7 mouse cellular contexts compared by ENCODE assay signal in the genomic region with DNA sequence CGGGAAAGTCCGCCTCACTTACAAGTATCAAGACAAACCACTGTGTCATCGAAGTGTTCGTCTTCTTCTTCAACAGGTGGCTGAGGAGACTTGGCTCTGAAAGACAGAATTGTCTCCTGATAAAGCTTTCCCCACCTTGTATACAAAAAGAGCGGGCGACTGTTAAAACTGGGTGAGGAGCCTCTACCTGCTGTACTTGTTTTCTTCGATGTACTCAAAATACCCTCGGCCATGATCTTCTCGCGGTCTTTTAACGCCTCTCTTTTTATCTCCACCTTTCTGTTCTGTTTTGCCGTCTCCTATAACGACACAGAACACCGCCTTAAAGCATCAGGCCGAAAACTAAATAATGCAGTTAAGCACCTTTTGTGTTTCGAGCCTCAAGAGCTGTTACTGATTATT. TPM values are rescaled to one million over a fixed set of nuclear protein-coding genes. Genes with fewer than 3 reads are reported as not detected.
DNase-seq lines count a peak whose midpoint lies in the region; ATAC-seq and TF ChIP-seq lines count a peak whose summit lies in the region.

No protein-coding gene starts in this region.

- peak overlapping the region; percentile 100 for H3K9ac ChIP-seq in hindbrain, embryonic 13.5 days

- no peak for ATAC-seq in hindbrain, embryonic 13.5 days (ENCODE audit: low FRiP score)

- no peaks in the 10 kb centered on the region for H3K9me3 ChIP-seq in hindbrain, embryonic 13.5 days
- no peaks in the 10 kb centered on the region for H3K9me3 ChIP-seq in midbrain, embryonic 10.5 days (replicated peaks)

- no peak for TF ChIP-seq CTCF in testis, adult 2 months (IDR thresholded peaks at IDR 0.05; ENCODE audit: control insufficient read depth, insufficient read depth, insufficient replicate concordance, low read depth, low read length)

- under 1% methylated on average over 16 of the region's 16 CpGs for WGBS in hindbrain, embryonic 13.5 days
- under 1% methylated on average over 16 of the region's 16 CpGs for WGBS in midbrain, embryonic 10.5 days

- H3K27ac ChIP-seq in testis, adult 2 months (ENCODE audit: control insufficient read depth, insufficient read depth, low read depth, low read length) = peak overlapping the region; percentile 88
- H3K27ac ChIP-seq in hindbrain, embryonic 13.5 days = peak overlapping the region; percentile 100; the same call in 1 of the 2 replicates
- peak overlapping the region; percentile 100 for H3K27ac ChIP-seq in midbrain, embryonic 10.5 days (replicated peaks)

- no peaks in the 10 kb centered on the region for H3K4me1 ChIP-seq in testis, adult 2 months (ENCODE audit: control insufficient read depth, insufficient read depth, low read length)
- peaks cover 32% of the 10 kb centered on the region for H3K4me1 ChIP-seq in hindbrain, embryonic 13.5 days (replicated peaks)
- H3K4me1 ChIP-seq in midbrain, embryonic 10.5 days = peaks cover 36% of the 10 kb centered on the region

- peak overlapping the region; percentile 88 for H3K4me2 ChIP-seq in hindbrain, embryonic 13.5 days

- no peak for DNase-seq in testis, postnatal 10 days (ENCODE audit: low spot score)
- DNase-seq in c-Kit-negative CD71-positive TER-119-positive erythroid progenitor cells, embryonic 14.5 days (ENCODE audit: low read depth, low spot score) = peak; percentile 49
- DNase-seq in midbrain, embryonic 10.5 days (ENCODE audit: low spot score) = peak; percentile 33
- no peak for DNase-seq in ovary, adult 18-20 months (ENCODE audit: low spot score)
- DNase-seq in adrenal gland, postnatal 14 days = no peak

- no peaks in the 10 kb centered on the region for H3K27me3 ChIP-seq in testis, adult 2 months (ENCODE audit: control insufficient read depth, insufficient read depth, low read length)
- H3K27me3 ChIP-seq in hindbrain, embryonic 13.5 days = no peaks in the 10 kb centered on the region
- H3K27me3 ChIP-seq in midbrain, embryonic 10.5 days (ENCODE audit: low read depth, poor library complexity, severe bottlenecking) = no peaks in the 10 kb centered on the region

- peaks cover 8% of the 10 kb centered on the region for H3K36me3 ChIP-seq in testis, adult 2 months (ENCODE audit: control insufficient read depth, insufficient read depth, low read length)
- H3K36me3 ChIP-seq in hindbrain, embryonic 13.5 days = peaks cover 28% of the 10 kb centered on the region
- peaks cover 51% of the 10 kb centered on the region for H3K36me3 ChIP-seq in midbrain, embryonic 10.5 days

- no peak for TF ChIP-seq POLR2A in testis, adult 2 months (IDR thresholded peaks at IDR 0.05; ENCODE audit: control insufficient read depth, low read depth, low read length)

- H3K4me3 ChIP-seq in testis, adult 2 months (ENCODE audit: control insufficient read depth, low read depth, low read length) = peak overlapping the region; percentile 99
- H3K4me3 ChIP-seq in hindbrain, embryonic 13.5 days = peak overlapping the region; percentile 100
- H3K4me3 ChIP-seq in midbrain, embryonic 10.5 days = peak overlapping the region; percentile 100

RNA-seq across cellular contexts. Expression of a gene that starts 1.7 kb away (rescaled TPM):
- polyA plus RNA-seq in testis, adult 2 months (2012; rRNA removed) = 137 and 147 TPM in 2 replicates
- polyA plus RNA-seq in hindbrain, embryonic 13.5 days (2015; fragmentation: Nextera tagmentation; extraction: Ambion mirVana) = 258 and 293 TPM in 2 replicates
- 440 and 471 TPM in 2 replicates for polyA plus RNA-seq in midbrain, embryonic 10.5 days (2016; fragmentation: Nextera tagmentation; extraction: Ambion mirVana)
- total RNA-seq in adrenal gland, postnatal 14 days (2021) = 419 and 430 TPM in 2 replicates

RNA-seq across cellular contexts. Expression of a gene that starts 16.9 kb away (rescaled TPM):
- polyA plus RNA-seq in testis, adult 2 months (2012; rRNA removed) = 15.3 and 21.8 TPM in 2 replicates
- polyA plus RNA-seq in hindbrain, embryonic 13.5 days (2015; fragmentation: Nextera tagmentation; extraction: Ambion mirVana) = 146 and 152 TPM in 2 replicates
- polyA plus RNA-seq in midbrain, embryonic 10.5 days (2016; fragmentation: Nextera tagmentation; extraction: Ambion mirVana) = 96.1 and 103 TPM in 2 replicates
- total RNA-seq in adrenal gland, postnatal 14 days (2021) = 88.1 and 107 TPM in 2 replicates

Comparison
In these comparisons a context has a peak if more than half of its experiments do, and no peak if none do; other contexts are left out.
1. DNase-seq: peak in c-Kit-negative CD71-positive TER-119-positive erythroid progenitor cells, embryonic 14.5 days (single experiment) and midbrain, embryonic 10.5 days (single experiment); none in testis, postnatal 10 days (single experiment), ovary, adult 18-20 months (single experiment) and adrenal gland, postnatal 14 days (single experiment).
2. Peak in every context shown above with its lines, with median percentiles within 50 percentile points of each other: H3K27ac ChIP-seq and H3K4me3 ChIP-seq.